Mouse (Mus musculus) MEL (cell line): Measurements from ENCODE around the gene Efcab7. TPM values are rescaled to one million over a fixed set of nuclear protein-coding genes. Genes with fewer than 3 reads are reported as not detected.

Experiments used
- DNase-seq: peaks from one replicate; pipeline ENCODE4 v3.0.0; 2011; ENCODE audit warnings: low read depth, low spot score
- H3K27ac ChIP-seq: 2 replicates; pipeline ENCODE4 v1.5.1; 2012; ENCODE audit warnings: low read depth, mild to moderate bottlenecking, control low read depth, low read length, moderate library complexity; ENCODE audit not compliant: control insufficient read depth
- H3K27me3 ChIP-seq, 2 experiments: fragments of 150-350 bp in 1 of 2; sonication (generic) in 1 of 2; 2 replicates each; pipeline ENCODE4 v1.6.1; 2012; ENCODE audit warnings: low read length in 2 of 2, mild to moderate bottlenecking in 2 of 2, improper control_type of control experiment in 1 of 2, moderate library complexity in 1 of 2; ENCODE audit not compliant: insufficient read depth in 2 of 2, control insufficient read depth in 1 of 2
- H3K36me3 ChIP-seq, 2 experiments: 2 replicates each; pipeline ENCODE4 v1.6.1; 2012 to 2014; ENCODE audit warnings: low read length in 2 of 2, improper control_type of control experiment in 1 of 2, inconsistent platforms in 1 of 2, mild to moderate bottlenecking in 1 of 2; ENCODE audit not compliant: insufficient read depth in 2 of 2, control insufficient read depth in 1 of 2
- H3K4me1 ChIP-seq, 2 experiments: fragments of 150-350 bp in 1 of 2; sonication (generic) in 1 of 2; 2 replicates each; pipeline ENCODE4 v1.6.1; 2012; ENCODE audit warnings: low read length in 2 of 2, improper control_type of control experiment in 1 of 2, mild to moderate bottlenecking in 1 of 2; ENCODE audit not compliant: insufficient read depth in 2 of 2, control insufficient read depth in 1 of 2
- H3K4me3 ChIP-seq, 2 experiments: fragments of 150-350 bp in 1 of 2; sonication (generic) in 1 of 2; 2 replicates each; pipeline ENCODE4 v1.5.1; 2012; ENCODE audit warnings: low read depth in 2 of 2, low read length in 2 of 2, mild to moderate bottlenecking in 2 of 2, moderate library complexity in 2 of 2, control low read depth in 1 of 2, improper control_type of control experiment in 1 of 2; ENCODE audit not compliant: control insufficient read depth in 1 of 2, insufficient read depth in 1 of 2
- H3K79me2 ChIP-seq: 2 replicates; pipeline ENCODE4 v1.6.1; 2012; ENCODE audit warnings: mild to moderate bottlenecking, low read length, moderate library complexity; ENCODE audit not compliant: control insufficient read depth, poor library complexity, insufficient read depth
- H3K9ac ChIP-seq: 2 replicates; pipeline ENCODE4 v1.6.1; 2012; ENCODE audit warnings: low read depth, mild to moderate bottlenecking, control low read depth, low read length, moderate library complexity; ENCODE audit not compliant: control insufficient read depth, poor library complexity, severe bottlenecking
- H3K9me3 ChIP-seq: fragments of 150-350 bp; sonication (generic); replicated peaks from 2 replicates; pipeline ENCODE4 v1.6.1; 2012; ENCODE audit warnings: mild to moderate bottlenecking, low read length, improper control_type of control experiment, moderate library complexity; ENCODE audit not compliant: insufficient read depth
- BHLHE40 ChIP-seq: IDR thresholded peaks from 2 replicates; pipeline ENCODE4 v1.6.1; 2012; ENCODE audit warnings: low read depth, mild to moderate bottlenecking, inconsistent platforms, low read length, improper control_type of control experiment, borderline replicate concordance
- CTCF ChIP-seq, 3 experiments: IDR thresholded peaks in 2 of 3; conservative IDR thresholded peaks in 1 of 3; 2 replicates each; pipeline ENCODE4 v1.5.1; 2011 to 2012; ENCODE audit warnings: low read length in 3 of 3, low read depth in 2 of 3, mild to moderate bottlenecking in 2 of 3, improper control_type of control experiment in 1 of 3, inconsistent platforms in 1 of 3, mixed read lengths in 1 of 3, moderate library complexity in 1 of 3; ENCODE audit not compliant: control insufficient read depth in 1 of 3, insufficient read depth in 1 of 3, poor library complexity in 1 of 3, severe bottlenecking in 1 of 3
- E2F4 ChIP-seq: IDR thresholded peaks from 2 replicates; pipeline ENCODE4 v1.6.1; 2011; ENCODE audit warnings: low read depth, low read length, improper control_type of control experiment, borderline replicate concordance
- GATA1 ChIP-seq: IDR thresholded peaks from 2 replicates; pipeline ENCODE4 v1.6.1; 2011; ENCODE audit warnings: low read depth, low read length, improper control_type of control experiment
- HCFC1 ChIP-seq: IDR thresholded peaks from 2 replicates; pipeline ENCODE4 v1.6.1; 2012; ENCODE audit warnings: low read depth, mild to moderate bottlenecking, inconsistent platforms, low read length, improper control_type of control experiment, moderate library complexity
- KAT2A ChIP-seq: conservative IDR thresholded peaks from 2 replicates; pipeline ENCODE4 v1.6.1; 2012; ENCODE audit warnings: low read depth, low read length, improper control_type of control experiment, inconsistent platforms
- MAZ ChIP-seq: IDR thresholded peaks from 2 replicates; pipeline ENCODE4 v1.6.1; 2012; ENCODE audit warnings: low read depth, mild to moderate bottlenecking, inconsistent platforms, low read length, improper control_type of control experiment
- MYB ChIP-seq: IDR thresholded peaks from 2 replicates; pipeline ENCODE4 v1.6.1; 2011; ENCODE audit warnings: mild to moderate bottlenecking, low read depth, low read length, improper control_type of control experiment
- MYC ChIP-seq: IDR thresholded peaks from 2 replicates; pipeline ENCODE4 v1.6.1; 2011; ENCODE audit warnings: low read depth, mild to moderate bottlenecking, low read length, improper control_type of control experiment, moderate library complexity
- NRF1 ChIP-seq: IDR thresholded peaks from 2 replicates; pipeline ENCODE4 v1.6.1; 2014; ENCODE audit warnings: low read depth, mild to moderate bottlenecking, inconsistent platforms, low read length, improper control_type of control experiment, moderate library complexity; ENCODE audit not compliant: poor library complexity, insufficient read depth, severe bottlenecking
- POLR2AphosphoS2 ChIP-seq: IDR thresholded peaks from 2 replicates; pipeline ENCODE4 v1.6.1; 2011; ENCODE audit warnings: low read length, improper control_type of control experiment
- POLR2AphosphoS5 ChIP-seq: IDR thresholded peaks from 2 replicates; pipeline ENCODE4 v1.6.1; 2012; ENCODE audit warnings: low read depth, borderline replicate concordance, mild to moderate bottlenecking, inconsistent platforms, low read length, moderate library complexity, mixed read lengths
- RAD21 ChIP-seq: IDR thresholded peaks from 2 replicates; pipeline ENCODE4 v1.6.1; 2011; ENCODE audit warnings: mild to moderate bottlenecking, low read depth, low read length, improper control_type of control experiment
- SIN3A ChIP-seq: IDR thresholded peaks from 2 replicates; pipeline ENCODE4 v1.6.1; 2012; ENCODE audit warnings: low read length, improper control_type of control experiment, inconsistent platforms
- SMC3 ChIP-seq: IDR thresholded peaks from 2 replicates; pipeline ENCODE4 v1.6.1; 2011; ENCODE audit warnings: low read depth, low read length, improper control_type of control experiment
- TCF12 ChIP-seq: IDR thresholded peaks from 2 replicates; pipeline ENCODE4 v1.6.1; 2014; ENCODE audit warnings: low read depth, mild to moderate bottlenecking, inconsistent platforms, low read length, improper control_type of control experiment, moderate library complexity
- USF1 ChIP-seq: IDR thresholded peaks from 2 replicates; pipeline ENCODE4 v1.6.1; 2014; ENCODE audit warnings: low read depth, mild to moderate bottlenecking, inconsistent platforms, low read length, improper control_type of control experiment, moderate library complexity
- ZC3H11A ChIP-seq: IDR thresholded peaks from 2 replicates; pipeline ENCODE4 v1.6.1; 2012; ENCODE audit warnings: low read depth, mild to moderate bottlenecking, inconsistent platforms, low read length, improper control_type of control experiment
- ZNF384 ChIP-seq: IDR thresholded peaks from 2 replicates; pipeline ENCODE4 v1.6.1; 2012; ENCODE audit warnings: low read depth, mild to moderate bottlenecking, inconsistent platforms, low read length, improper control_type of control experiment
- polyA plus RNA-seq, 2 experiments: library from polyadenylated mRNA; stranded (reverse) in 1 of 2; unstranded in 1 of 2; fragments of >175 nt in 1 of 2; fragments of >200 nt in 1 of 2; gene quantifications; 2 replicates each; pipeline versions ENCODE4 v1.2.1 to v1.2.4; 2012; ENCODE audit warnings: low replicate concordance in 2 of 2, low read depth in 1 of 2; ENCODE audit not compliant: insufficient read length in 2 of 2, insufficient read depth in 1 of 2, missing spikeins in 1 of 2
- total RNA-seq: library from RNA; depleted of rRNA; stranded (reverse); fragments of 300-350 nt; gene quantifications from 2 replicates; pipeline ENCODE4 v1.2.3, GENCODE M21; 2012

Efcab7 gene
- total and polyA plus RNA-seq, 3 experiments: 7.4 to 9.9 TPM; not detected in 1

- Histone ChIP-seq H3K36me3 (no peaks in the 10 kb centered on the region; a peak in 2 of 4 replicates), H3K4me3 (no peak overlapping the region), H3K27me3 (no peaks in the 10 kb centered on the region)
These were observed 124.9 kb downstream of the Efcab7 start for GRCm38 (mm10) chr4:99953904-99954303.

DNA sequence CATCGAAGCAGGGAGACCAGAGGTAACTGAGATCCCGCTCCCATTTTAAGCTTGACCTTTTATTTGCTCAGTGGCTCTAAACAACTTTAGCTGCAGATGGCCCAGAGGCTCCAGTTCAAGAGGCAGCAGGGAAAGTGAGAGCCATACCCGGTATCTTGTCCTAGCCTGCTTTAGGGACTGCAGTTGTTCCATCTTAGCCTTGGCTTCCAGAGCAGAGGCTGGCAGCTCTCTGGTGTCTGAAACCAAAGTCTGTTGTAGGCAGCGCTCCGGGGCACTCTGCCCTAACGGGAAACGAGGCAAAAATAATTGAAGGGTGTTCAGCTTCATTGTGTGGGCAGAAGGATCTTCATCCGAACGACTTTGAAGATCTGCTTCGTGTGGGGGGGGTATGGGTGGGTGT lies 126.4 kb downstream of the Efcab7 start:
- H3K4me3 ChIP-seq: no peak overlapping the region
- H3K4me1 ChIP-seq: 0 out of 4 replicates have a peak, but pooled peaks cover 0 to 2% of the 10 kb centered on the region in 2 experiments
- H3K27me3 ChIP-seq: no peaks in the 10 kb centered on the region
- no peak overlapping the region for H3K9ac ChIP-seq
- H3K79me2 ChIP-seq: no peaks in the 10 kb centered on the region; the same call in 1 of the 2 replicates
- no peak for DNase-seq
- H3K36me3 ChIP-seq: no peaks in the 10 kb centered on the region; a peak in 2 of 4 replicates
- H3K27ac ChIP-seq: no peak overlapping the region
- no peaks in the 10 kb centered on the region for H3K9me3 ChIP-seq
- TF ChIP-seq POLR2AphosphoS5 (no peak), CTCF (IDR thresholded peaks at IDR 0.05 in 2 of 3, conservative IDR thresholded peaks at IDR 0.05 in 1 of 3; ENCODE audit: control insufficient read depth in 1 of 3, insufficient read depth in 1 of 3, low read depth in 2 of 3, low read length in 3 of 3, poor library complexity in 1 of 3, severe bottlenecking in 1 of 3) (no peak), ZNF384 (no peak), SIN3A (no peak), MYB (no peak), BHLHE40 (no peak), E2F4 (no peak), MYC (no peak), KAT2A (no peak), RAD21 (no peak), USF1 (no peak), MAZ (no peak), NRF1 (no peak), TCF12 (no peak), POLR2AphosphoS2 (no peak), ZC3H11A (no peak)

More at GRCm38 (mm10) chr4:99953904-99954303, 124.9 kb downstream of the Efcab7 start:
- H3K27ac ChIP-seq: no peak overlapping the region
- DNase-seq: no peak
- no peaks in the 10 kb centered on the region for H3K9me3 ChIP-seq
- no peak for TF ChIP-seq SMC3
- TF ChIP-seq POLR2AphosphoS5: no peak
- no peak for TF ChIP-seq CTCF (IDR thresholded peaks at IDR 0.05 in 2 of 3, conservative IDR thresholded peaks at IDR 0.05 in 1 of 3; ENCODE audit: control insufficient read depth in 1 of 3, insufficient read depth in 1 of 3, low read depth in 2 of 3, low read length in 3 of 3, poor library complexity in 1 of 3, severe bottlenecking in 1 of 3)
- no peak for TF ChIP-seq HCFC1
- no peak for TF ChIP-seq GATA1
- no peak for TF ChIP-seq POLR2AphosphoS2
- no peak overlapping the region for H3K9ac ChIP-seq
- no peaks in the 10 kb centered on the region; the same call in 1 of the 2 replicates for H3K79me2 ChIP-seq
- 0 out of 4 replicates have a peak, but pooled peaks cover 0 to 2% of the 10 kb centered on the region in 2 experiments for H3K4me1 ChIP-seq
